Mouse (Mus musculus) cerebellum, postnatal 25 days (tissue): ENCODE measurements around the gene Pigu.

Experiments used
- DNase-seq, 2 experiments: peaks; one replicate each; pipeline ENCODE4 v3.0.0; 2021; ENCODE audit warnings: mixed read lengths in 2 of 2

Pigu gene

GRCm38 (mm10) chr2:155284647-155285046 is 72.6 kb downstream of the Pigu start:
- no peak for DNase-seq

- peak; percentile 33 to 56 for DNase-seq
These were observed 73.4 kb downstream of the Pigu start for GRCm38 (mm10) chr2:155283793-155284192.

GRCm38 (mm10) chr2:155280116-155280515 is 77.1 kb downstream of the Pigu start:
- no peak for DNase-seq

- peak in 1 of 2 experiments; percentile 11 for DNase-seq
These were observed 78.1 kb downstream of the Pigu start for GRCm38 (mm10) chr2:155279163-155279562.

GRCm38 (mm10) chr2:155278361-155278760 is 78.9 kb downstream of the Pigu start:
- DNase-seq, result peak; percentile 65

GRCm38 (mm10) chr2:155277721-155278120 is 79.5 kb downstream of the Pigu start:
- DNase-seq, result peak in 1 of 2 experiments; percentile 34

GRCm38 (mm10) chr2:155276621-155277175 is 80.5 kb downstream of the Pigu start:
- peak; percentile 71 to 76 for DNase-seq

- DNase-seq, result peak; percentile 99
These were observed 81.0 kb downstream of the Pigu start, which contains the start of gene Map1lc3a for GRCm38 (mm10) chr2:155276195-155276594. TSS of gene Map1lc3a (plus strand) at chr2:155276297.

GRCm38 (mm10) chr2:155273603-155274002 is 83.6 kb downstream of the Pigu start:
- DNase-seq, result no peak

GRCm38 (mm10) chr2:155272396-155273170 is 84.6 kb downstream of the Pigu start:
- peak in 1 of 2 experiments; percentile 15 for DNase-seq

- DNase-seq, result peak in 1 of 2 experiments; percentile 21
These were observed 85.3 kb downstream of the Pigu start for GRCm38 (mm10) chr2:155271957-155272356.

- no peak for DNase-seq
These were observed 90.3 kb downstream of the Pigu start for GRCm38 (mm10) chr2:155266896-155267295.

- DNase-seq, result no peak
These were observed 91.7 kb downstream of the Pigu start for GRCm38 (mm10) chr2:155265526-155265925.

GRCm38 (mm10) chr2:155249588-155249987 is 107.6 kb downstream of the Pigu start:
- no peak for DNase-seq

- no peak for DNase-seq
These were observed 108.5 kb downstream of the Pigu start for GRCm38 (mm10) chr2:155248718-155249117.

GRCm38 (mm10) chr2:155248206-155248605 is 109.0 kb downstream of the Pigu start:
- DNase-seq, result no peak

- peak; percentile 37 to 65 for DNase-seq
These were observed 111.0 kb downstream of the Pigu start for GRCm38 (mm10) chr2:155246231-155246630.

GRCm38 (mm10) chr2:155242296-155242855 is 114.9 kb downstream of the Pigu start:
- peak; percentile 30 to 45 for DNase-seq

- peak in 1 of 2 experiments; percentile 21 for DNase-seq
These were observed 116.3 kb downstream of the Pigu start for GRCm38 (mm10) chr2:155240915-155241314.

- DNase-seq, result no peak
These were observed 120.0 kb downstream of the Pigu start for GRCm38 (mm10) chr2:155237276-155237675.

GRCm38 (mm10) chr2:155236362-155236992 is 120.8 kb downstream of the Pigu start, which contains the start of gene Dynlrb1:
TSS of gene Dynlrb1 (plus strand) at chr2:155236533.
- DNase-seq, result peak; percentile 100

- DNase-seq, result peak in 1 of 2 experiments; percentile 25
These were observed 121.4 kb downstream of the Pigu start for GRCm38 (mm10) chr2:155235746-155236361.
